Mouse (Mus musculus) neural tube, embryonic 14.5 days (tissue): Measurements from ENCODE around the gene Kif18b. TPM values are rescaled to one million over a fixed set of nuclear protein-coding genes. Genes with fewer than 3 reads are reported as not detected.

Source experiments
- ATAC-seq: fragments of 200-750 bp; cut with Nextera tagmentation; 2 replicates; pipeline ENCODE4 v1.8.0; 2017; ENCODE audit warnings: low read depth, mild to moderate bottlenecking, moderate TSS enrichment, moderate library complexity
- H3K27ac ChIP-seq: fragments of 300-500 bp; sonication (generic); 2 replicates; pipeline ENCODE4 v1.5.1; 2014; ENCODE audit warnings: low read depth, mild to moderate bottlenecking, control low read depth, low read length, moderate library complexity, mixed read lengths
- H3K27me3 ChIP-seq: fragments of 300-500 bp; sonication (generic); 2 replicates; pipeline ENCODE4 v1.6.1; 2014; ENCODE audit warnings: low read length; ENCODE audit not compliant: control insufficient read depth, insufficient read depth
- H3K36me3 ChIP-seq: fragments of 300-500 bp; sonication (generic); 2 replicates; pipeline ENCODE4 v1.6.1; 2014; ENCODE audit warnings: low read length, mixed read lengths; ENCODE audit not compliant: control insufficient read depth, insufficient read depth
- H3K4me1 ChIP-seq: fragments of 300-500 bp; sonication (generic); 2 replicates; pipeline ENCODE4 v1.6.1; 2014; ENCODE audit warnings: low read length; ENCODE audit not compliant: control insufficient read depth, insufficient read depth
- H3K4me2 ChIP-seq: fragments of 300-500 bp; sonication (generic); 2 replicates; pipeline ENCODE4 v1.6.1; 2014; ENCODE audit warnings: mild to moderate bottlenecking, low read depth, low read length, control low read depth
- H3K4me3 ChIP-seq: fragments of 300-500 bp; sonication (generic); 2 replicates; pipeline ENCODE4 v1.5.1; 2014; ENCODE audit warnings: low read depth, low read length, control low read depth, mixed read lengths
- H3K9ac ChIP-seq: fragments of 300-500 bp; sonication (generic); replicated peaks from 2 replicates; pipeline ENCODE4 v1.6.1; 2014; ENCODE audit warnings: low read depth, mild to moderate bottlenecking, control low read depth, low read length, mixed read lengths
- H3K9me3 ChIP-seq: fragments of 300-500 bp; sonication (generic); 2 replicates; pipeline ENCODE4 v1.6.1; 2016; ENCODE audit warnings: low read length; ENCODE audit not compliant: control insufficient read depth
- WGBS: fragments of 180-500 bp; shearing (Covaris S2); extraction: QIAGEN DNeasy Blood & Tissue Kit; methylation state at CpG from one replicate; pipeline ENCODE4 v1.1.7; 2014; 5-methylcytosine and 5-hydroxymethylcytosine counted together
- polyA plus RNA-seq: library from polyadenylated mRNA; unstranded; fragments of >200 nt; fragmentation: Nextera tagmentation; extraction: Ambion mirVana; gene quantifications from 2 replicates; pipeline ENCODE4 v1.2.1, GENCODE M21; 2014

Gene Kif18b
- polyA plus RNA-seq, 1 experiment from 2014 or later, result 0.84 TPM

GRCm38 (mm10) chr11:102880585-102881313 is 44.2 kb downstream of the Kif18b start, which contains the start of the genes Eftud2 and Ccdc103:
Gene Eftud2, minus strand, starts transcription at chr11:102880985.
Gene Ccdc103, plus strand, starts transcription at chr11:102881204.
- peak; percentile 92 for ATAC-seq
- WGBS, result under 1% methylated on average over 59 of the region's 62 CpGs
- peak within 1 kb of the TSS; percentile 75 for H3K4me2 ChIP-seq
- peaks cover 14% of the 10 kb centered on the region; the same call in 1 of the 2 replicates for H3K36me3 ChIP-seq
- H3K27ac ChIP-seq, result peak within 1 kb of the TSS; percentile 86
- peak within 1 kb of the TSS; percentile 56 for H3K4me3 ChIP-seq
- H3K4me1 ChIP-seq, result peaks cover 12% of the 10 kb centered on the region
- no peaks in the 10 kb centered on the region for H3K9me3 ChIP-seq
- peak within 1 kb of the TSS; percentile 72 for H3K9ac ChIP-seq
- H3K27me3 ChIP-seq, result no peaks in the 10 kb centered on the region

- H3K4me3 ChIP-seq, result no peak overlapping the region
- no peaks in the 10 kb centered on the region for H3K27me3 ChIP-seq
- peaks cover 12% of the 10 kb centered on the region for H3K4me1 ChIP-seq
- peak overlapping the region; percentile 75 for H3K4me2 ChIP-seq
- H3K27ac ChIP-seq, result no peak overlapping the region
- 66% methylated on average over 2 of the region's 2 CpGs for WGBS
- no peaks in the 10 kb centered on the region for H3K9me3 ChIP-seq
- ATAC-seq, result no peak
- H3K36me3 ChIP-seq, result peaks cover 17% of the 10 kb centered on the region; the same call in 1 of the 2 replicates
- no peak overlapping the region for H3K9ac ChIP-seq
These were observed 45.4 kb downstream of the Kif18b start for GRCm38 (mm10) chr11:102879558-102879957.

DNA sequence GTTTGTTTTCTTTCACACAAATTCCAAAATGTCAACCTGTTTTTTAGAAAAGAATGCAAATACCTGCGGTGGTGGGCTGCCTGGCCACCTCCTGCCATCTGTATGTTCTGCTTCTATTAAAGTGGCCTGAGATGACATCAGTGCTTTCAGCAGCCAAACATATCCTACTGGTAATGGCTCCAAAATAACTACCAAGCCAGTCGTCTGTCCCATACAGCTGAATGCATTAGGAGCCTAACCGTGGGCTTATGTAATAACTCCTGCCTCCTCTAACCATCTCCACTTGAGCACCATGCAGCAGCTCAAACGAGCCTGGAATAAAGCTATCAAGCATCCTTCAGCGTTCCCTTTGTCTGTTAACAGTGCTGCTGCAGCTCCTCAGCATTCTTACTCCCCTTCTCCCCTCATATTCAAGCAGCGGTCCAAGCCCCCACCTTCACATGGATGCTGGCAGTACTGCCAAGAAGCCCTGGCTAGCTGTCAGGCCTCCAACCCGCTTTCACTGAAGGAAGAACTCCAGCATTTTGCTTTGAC is 50.1 kb downstream of the Kif18b start:
- Histone ChIP-seq H3K4me1 (peaks cover 5% of the 10 kb centered on the region), H3K27me3 (no peaks in the 10 kb centered on the region), H3K36me3 (peaks cover 26% of the 10 kb centered on the region), H3K27ac (no peak overlapping the region), H3K4me3 (no peak overlapping the region), H3K9me3 (no peaks in the 10 kb centered on the region), H3K4me2 (no peak overlapping the region), H3K9ac (no peak overlapping the region)
- WGBS, result 92% methylated on average over 7 of the region's 7 CpGs
- ATAC-seq, result no peak

GRCm38 (mm10) chr11:102864272-102864671 is 60.7 kb downstream of the Kif18b start:
- WGBS, result 45% methylated on average over 4 of the region's 4 CpGs
- Histone ChIP-seq H3K4me2 (no peak overlapping the region), H3K4me3 (no peak overlapping the region), H3K4me1 (no peaks in the 10 kb centered on the region), H3K27ac (no peak overlapping the region), H3K27me3 (no peaks in the 10 kb centered on the region), H3K9ac (no peak overlapping the region), H3K9me3 (no peaks in the 10 kb centered on the region), H3K36me3 (peaks cover 50% of the 10 kb centered on the region)
- no peak for ATAC-seq

DNA sequence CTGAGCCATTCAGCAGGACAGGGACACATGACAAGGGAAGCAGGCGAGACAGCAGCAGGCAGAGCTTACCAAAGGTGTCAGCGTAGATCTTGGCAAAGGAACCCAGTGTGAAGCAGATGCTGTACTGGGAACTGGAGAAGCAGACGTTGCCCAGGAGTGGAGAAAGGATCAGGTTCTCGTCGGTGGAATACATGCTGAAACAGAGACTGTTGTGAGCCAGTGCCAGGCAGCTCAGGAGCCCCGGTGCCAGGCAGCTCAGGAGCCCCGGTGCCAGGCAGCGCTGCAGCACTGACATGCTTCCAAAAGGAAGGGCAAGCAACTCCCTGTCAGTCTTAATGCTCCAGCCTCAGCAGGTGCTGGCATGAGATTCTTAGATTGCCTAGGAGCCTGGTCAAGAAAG is 65.0 kb downstream of the Kif18b start:
- Histone ChIP-seq H3K4me1 (no peaks in the 10 kb centered on the region), H3K9me3 (no peaks in the 10 kb centered on the region), H3K4me2 (no peak overlapping the region), H3K27ac (no peak overlapping the region), H3K9ac (no peak overlapping the region), H3K36me3 (peaks cover 47% of the 10 kb centered on the region), H3K27me3 (no peaks in the 10 kb centered on the region), H3K4me3 (no peak overlapping the region)
- no peak for ATAC-seq
- 94% methylated on average over 8 of the region's 8 CpGs for WGBS

DNA sequence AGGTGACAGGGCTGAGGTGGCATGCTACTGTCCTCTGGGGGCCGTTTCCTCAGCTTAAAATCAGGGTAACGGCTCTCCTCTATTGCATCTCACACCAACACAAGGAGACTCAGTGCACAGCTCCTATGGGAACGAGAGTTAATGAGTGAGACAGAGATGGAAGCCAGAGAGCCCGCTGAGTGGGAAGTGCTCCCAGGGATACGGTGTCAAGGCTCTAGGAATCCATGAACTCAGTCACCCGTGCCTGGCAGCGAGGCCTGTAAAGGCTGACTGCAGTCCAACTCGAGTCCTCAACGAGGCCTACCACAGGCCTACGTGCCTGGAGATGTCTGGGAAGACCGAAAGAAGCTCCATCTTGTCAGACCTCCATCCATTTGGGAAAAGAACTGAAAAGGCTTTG is 66.0 kb downstream of the Kif18b start:
- ATAC-seq, result no peak
- H3K36me3 ChIP-seq, result peaks cover 45% of the 10 kb centered on the region
- no peak overlapping the region for H3K9ac ChIP-seq
- no peak overlapping the region for H3K27ac ChIP-seq
- no peak overlapping the region for H3K4me2 ChIP-seq
- WGBS, result 82% methylated on average over 11 of the region's 11 CpGs
- no peaks in the 10 kb centered on the region for H3K9me3 ChIP-seq
- no peak overlapping the region for H3K4me3 ChIP-seq
- H3K27me3 ChIP-seq, result no peaks in the 10 kb centered on the region
- no peaks in the 10 kb centered on the region for H3K4me1 ChIP-seq

DNA sequence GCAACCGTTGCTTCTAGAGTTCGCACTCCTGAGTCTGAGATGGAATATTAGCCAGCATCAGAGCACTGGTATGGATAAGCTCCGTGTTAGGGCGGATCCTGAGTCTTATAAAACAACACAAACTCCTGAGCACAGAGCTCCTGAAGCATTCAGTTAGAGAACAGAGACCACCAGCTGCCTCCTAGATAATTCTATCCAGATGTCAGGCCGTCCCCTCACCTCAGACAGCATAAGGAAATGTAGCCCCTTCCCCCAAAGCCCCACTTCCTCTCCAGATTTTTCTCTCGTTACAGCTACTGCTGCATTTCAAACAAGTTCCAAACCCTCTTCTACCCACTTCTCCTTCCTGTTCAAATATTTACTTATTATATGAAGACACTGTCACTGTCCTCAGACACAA is 69.0 kb downstream of the Kif18b start:
- H3K9me3 ChIP-seq, result no peaks in the 10 kb centered on the region
- no peak for ATAC-seq
- H3K4me2 ChIP-seq, result no peak overlapping the region
- 91% methylated on average over 6 of the region's 6 CpGs for WGBS
- no peaks in the 10 kb centered on the region for H3K27me3 ChIP-seq
- no peak overlapping the region for H3K27ac ChIP-seq
- no peak overlapping the region for H3K9ac ChIP-seq
- no peak overlapping the region for H3K4me3 ChIP-seq
- no peaks in the 10 kb centered on the region for H3K4me1 ChIP-seq
- peaks cover 40% of the 10 kb centered on the region for H3K36me3 ChIP-seq

Other genes with a start within 250 kb of the Kif18b start
- gene Ccdc43, start 227.3 kb downstream of the Kif18b start, polyA plus RNA-seq, result 35.5 and 37.4 TPM in 2 replicates
- gene Adam11, start 163.7 kb downstream of the Kif18b start, polyA plus RNA-seq, result 22.2 and 31.8 TPM in 2 replicates
- gene Gjc1, start 105.4 kb downstream of the Kif18b start, polyA plus RNA-seq, result 34.1 and 34.7 TPM in 2 replicates
- gene Higd1b, start 89.3 kb downstream of the Kif18b start, polyA plus RNA-seq, result 5.0 and 10.2 TPM in 2 replicates
- 113 and 135 TPM in 2 replicates for gene Eftud2, start 44.1 kb downstream of the Kif18b start, polyA plus RNA-seq
- gene Ccdc103, start 43.9 kb downstream of the Kif18b start, polyA plus RNA-seq, result 2.1 and 2.4 TPM in 2 replicates
- gene Fam187a, start 40.0 kb downstream of the Kif18b start, polyA plus RNA-seq, result 0.17 TPM in 1 of 2 replicates, not detected in the other
- gene Gfap, start 24.2 kb downstream of the Kif18b start, polyA plus RNA-seq, result 0.17 and 0.88 TPM in 2 replicates
- 5.6 and 6.8 TPM in 2 replicates for gene C1ql1, start 21.6 kb upstream of the Kif18b start, polyA plus RNA-seq
- 27.9 and 35.5 TPM in 2 replicates for gene Nmt1, start 103.1 kb upstream of the Kif18b start, polyA plus RNA-seq
- 178 and 193 TPM in 2 replicates for gene Dcakd, start 103.2 kb upstream of the Kif18b start, polyA plus RNA-seq
- gene Plcd3, start 176.5 kb upstream of the Kif18b start, polyA plus RNA-seq, result 1.3 and 1.4 TPM in 2 replicates
- 8.1 and 8.2 TPM in 2 replicates for gene Acbd4, start 176.6 kb upstream of the Kif18b start, polyA plus RNA-seq
- 5.8 and 6.1 TPM in 2 replicates for gene Hexim1, start 191.1 kb upstream of the Kif18b start, polyA plus RNA-seq
- gene Hexim2, start 207.3 kb upstream of the Kif18b start, polyA plus RNA-seq, result 24.4 and 29.8 TPM in 2 replicates
- gene Fmnl1, start 246.0 kb upstream of the Kif18b start, polyA plus RNA-seq, result 5.1 and 9.2 TPM in 2 replicates